In genomic region chr6:28252790-28253189, GRCm38 (mm10) we compare ENCODE assay signal across 25 mouse cellular contexts.
"Had no signal": no experiment of that assay in that cellular context is flagged by ENCODE, and none has a peak within 500 bp of the region (broad histone marks: within the 10 kb centered on the region; RNA-seq: fewer than 3 reads in every experiment).

No protein-coding gene starts in this region.

- H3K27ac ChIP-seq: heart, adult 2 months; heart, embryonic 13.5 days; heart, embryonic 15.5 days; hindbrain, embryonic 13.5 days; hindbrain, embryonic 15.5 days; hindbrain, postnatal 0 days; kidney, embryonic 15.5 days; kidney, postnatal 0 days; limb, embryonic 13.5 days; limb, embryonic 15.5 days; liver, embryonic 13.5 days had no signal

- H3K9ac ChIP-seq: heart, embryonic 13.5 days; heart, embryonic 15.5 days; hindbrain, embryonic 13.5 days; hindbrain, embryonic 15.5 days; kidney, embryonic 15.5 days; limb, embryonic 13.5 days; limb, embryonic 15.5 days; liver, embryonic 13.5 days had no signal

- ATAC-seq: hindbrain, postnatal 0 days; intestine, embryonic 16.5 days had no signal

- H3K4me3 ChIP-seq: heart, adult 2 months; heart, embryonic 13.5 days; heart, embryonic 15.5 days; hindbrain, embryonic 13.5 days; hindbrain, embryonic 15.5 days; kidney, embryonic 15.5 days; limb, embryonic 13.5 days; limb, embryonic 15.5 days; liver, embryonic 13.5 days had no signal

- H3K4me2 ChIP-seq: heart, embryonic 11.5 days; heart, embryonic 13.5 days; heart, embryonic 15.5 days; hindbrain, embryonic 13.5 days; hindbrain, embryonic 15.5 days; kidney, embryonic 15.5 days; limb, embryonic 13.5 days; limb, embryonic 15.5 days; liver, embryonic 13.5 days had no signal

- H3K27me3 ChIP-seq: heart, embryonic 13.5 days; heart, embryonic 15.5 days; hindbrain, embryonic 13.5 days; hindbrain, embryonic 15.5 days; kidney, embryonic 15.5 days; limb, embryonic 13.5 days; limb, embryonic 15.5 days; liver, embryonic 13.5 days had no signal

- H3K4me1 ChIP-seq: heart, embryonic 13.5 days; heart, embryonic 15.5 days; hindbrain, embryonic 13.5 days; hindbrain, embryonic 15.5 days; kidney, embryonic 15.5 days; limb, embryonic 13.5 days; limb, embryonic 15.5 days had no signal

- DNase-seq: gastrocnemius, postnatal 14 days; gastrocnemius, postnatal 36 days; heart, adult 11 months; heart, adult 2 months; heart, postnatal 14 days; heart, postnatal 36 days; kidney, adult 11 months; kidney, adult 2 months; kidney, postnatal 14 days; kidney, postnatal 36 days; layer of hippocampus, adult 9-11 months; layer of hippocampus, postnatal 36 days; left cerebral cortex, postnatal 4 days; liver, embryonic 13.5 days had no signal

- H3K9me3 ChIP-seq: heart, embryonic 13.5 days; heart, embryonic 15.5 days; hindbrain, embryonic 13.5 days; hindbrain, embryonic 15.5 days; kidney, embryonic 15.5 days; limb, embryonic 13.5 days; limb, embryonic 15.5 days; liver, embryonic 13.5 days had no signal
